Mouse (Mus musculus) monocyte, adult 2 months (primary cell): Measurements from ENCODE around the gene Rab11b.

Source experiments
- DNase-seq, 2 experiments: peaks; one replicate each; pipeline ENCODE4 v3.0.0; 2022; ENCODE audit warnings: low spot score in 2 of 2, low read depth in 1 of 2

Rab11b gene

DNA sequence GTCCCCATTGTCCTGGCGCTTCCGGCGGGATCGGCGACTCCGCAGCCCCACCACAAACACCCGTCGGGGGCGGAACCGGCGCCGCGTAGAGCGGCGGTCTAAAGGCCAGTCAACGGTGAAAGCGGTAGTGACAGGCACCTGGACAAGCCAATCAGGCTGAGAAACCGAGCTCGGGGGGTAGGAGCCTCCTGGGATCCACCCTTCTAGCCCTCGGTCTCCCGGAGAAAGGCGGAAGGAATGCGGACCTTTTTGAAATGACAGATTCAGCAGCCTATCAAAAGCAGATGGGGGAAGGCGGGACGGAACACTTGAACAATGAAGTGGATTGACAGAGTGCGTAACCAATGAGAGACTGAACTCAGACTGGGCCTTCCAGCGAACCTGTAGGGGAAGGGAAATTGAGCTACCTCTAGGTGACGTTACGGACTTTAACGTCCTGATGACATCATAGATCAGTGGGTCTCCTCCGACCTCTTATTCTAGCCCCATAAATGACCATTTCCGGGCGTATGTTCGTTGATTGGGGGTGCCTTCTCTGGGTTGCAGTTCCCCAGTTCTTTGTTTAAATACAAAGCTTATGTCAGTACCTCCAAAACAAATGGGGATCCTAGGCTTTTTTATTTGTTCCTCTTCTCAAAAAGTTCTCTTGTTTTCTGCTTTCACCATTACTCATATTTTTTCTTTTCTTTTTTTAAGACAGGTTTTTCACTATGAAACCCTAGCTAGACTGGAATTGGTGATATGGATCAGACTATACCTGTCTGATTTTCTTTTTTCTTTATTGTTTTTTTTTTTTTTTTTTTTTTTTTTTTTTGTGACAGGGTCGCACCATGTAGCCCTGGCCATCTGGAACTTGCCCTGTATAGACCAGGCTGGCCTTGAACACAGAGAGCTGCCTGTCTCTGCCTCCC is at the start of gene Rab11b:
TSS of gene Rab11b (minus strand) at position 276 of the 911 bp plus-strand sequence.
- peak; percentile 98 to 100 for DNase-seq

DNA sequence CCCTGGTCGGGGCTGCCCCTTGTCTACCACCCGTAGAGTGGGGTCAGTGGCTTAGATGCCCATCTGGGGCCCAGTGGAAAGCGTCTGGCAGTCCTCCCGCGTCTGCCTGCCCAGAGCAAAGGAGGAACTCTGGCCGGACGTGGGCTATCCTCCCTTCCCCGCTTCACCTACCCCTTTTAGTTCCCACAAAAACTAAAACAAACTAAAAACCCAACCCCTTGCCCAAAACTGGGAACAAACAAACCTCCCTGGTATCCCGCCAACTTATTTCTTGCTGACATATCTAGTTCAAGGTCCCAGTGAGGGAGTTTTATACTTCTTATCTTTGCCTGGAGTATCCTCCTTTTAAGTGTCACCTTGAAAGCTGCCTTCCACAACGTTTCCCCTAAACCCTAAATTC is 47.9 kb upstream of the Rab11b start:
- no peak for DNase-seq

DNA sequence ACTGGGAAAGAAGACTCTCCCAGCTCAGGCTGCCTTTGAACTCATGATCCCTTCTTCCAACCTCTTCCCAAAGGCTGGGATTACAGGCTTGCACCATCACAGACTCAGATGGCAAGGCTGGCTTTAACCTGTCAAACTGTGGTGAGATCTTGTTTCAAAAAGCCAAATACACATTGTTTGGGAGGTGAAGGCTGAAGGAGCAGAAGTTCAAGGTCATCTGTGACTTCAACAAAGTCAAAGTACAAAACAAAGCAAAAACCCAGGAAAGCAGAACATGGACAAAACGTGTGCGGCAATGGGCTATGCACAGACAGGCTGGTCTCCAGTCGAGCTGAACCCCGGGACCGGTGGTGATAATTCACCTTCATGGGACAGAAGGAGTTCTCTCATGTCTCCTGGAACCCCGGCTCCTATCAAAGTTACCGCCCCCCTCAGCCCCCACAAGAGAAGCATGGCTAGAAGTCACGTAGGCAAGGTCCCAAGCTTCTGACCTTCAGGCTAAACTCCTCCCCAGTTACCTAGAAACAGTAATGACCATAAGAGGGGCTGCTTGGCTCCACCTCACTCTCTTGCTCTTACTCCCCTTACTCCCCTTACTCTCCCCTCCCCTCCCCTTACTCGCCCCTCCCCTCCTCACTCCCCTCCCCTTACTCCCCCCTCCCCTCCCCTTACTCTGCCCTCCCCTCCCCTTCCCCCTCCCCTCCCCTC is 47.0 kb upstream of the Rab11b start:
- no peak for DNase-seq

DNA sequence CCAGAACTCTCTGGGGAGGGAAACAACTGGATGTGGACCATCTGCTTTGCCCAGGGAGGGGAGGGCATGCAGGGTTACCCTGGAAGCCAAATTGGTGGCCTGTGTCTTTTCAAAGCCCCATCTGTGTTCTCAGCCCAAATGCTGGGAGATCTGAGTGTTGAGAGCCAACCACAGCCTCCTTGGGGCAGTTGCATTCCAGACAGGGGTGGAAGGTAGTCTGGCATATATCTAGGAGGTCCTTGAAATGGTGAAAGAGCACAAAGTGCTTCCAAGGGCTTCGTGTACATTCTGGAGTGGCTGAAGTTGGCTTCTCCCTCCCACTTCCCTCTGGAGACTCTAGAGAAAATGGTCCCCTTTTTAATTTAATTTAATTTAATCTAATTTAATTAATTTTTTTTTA is 44.4 kb upstream of the Rab11b start:
- no peak for DNase-seq

DNA sequence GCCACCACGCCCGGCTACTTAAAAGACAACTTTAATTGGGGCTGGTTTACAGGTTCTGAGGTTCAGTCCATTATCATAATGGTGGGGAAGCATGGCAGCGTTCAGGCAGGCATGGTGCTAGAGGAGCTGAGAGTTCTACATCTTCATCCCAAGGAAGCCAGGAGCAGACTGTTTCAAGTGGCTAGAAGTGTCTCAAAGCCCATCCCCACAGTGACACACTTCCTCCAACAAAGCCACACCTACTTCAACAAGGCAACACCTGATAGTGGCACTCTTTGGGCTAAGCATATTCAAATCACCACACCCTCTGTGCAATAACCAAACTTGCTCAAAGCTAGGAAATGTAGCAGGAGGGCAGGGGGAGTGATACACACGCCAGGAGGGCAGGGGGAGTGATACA is 43.9 kb upstream of the Rab11b start:
- no peak for DNase-seq

DNA sequence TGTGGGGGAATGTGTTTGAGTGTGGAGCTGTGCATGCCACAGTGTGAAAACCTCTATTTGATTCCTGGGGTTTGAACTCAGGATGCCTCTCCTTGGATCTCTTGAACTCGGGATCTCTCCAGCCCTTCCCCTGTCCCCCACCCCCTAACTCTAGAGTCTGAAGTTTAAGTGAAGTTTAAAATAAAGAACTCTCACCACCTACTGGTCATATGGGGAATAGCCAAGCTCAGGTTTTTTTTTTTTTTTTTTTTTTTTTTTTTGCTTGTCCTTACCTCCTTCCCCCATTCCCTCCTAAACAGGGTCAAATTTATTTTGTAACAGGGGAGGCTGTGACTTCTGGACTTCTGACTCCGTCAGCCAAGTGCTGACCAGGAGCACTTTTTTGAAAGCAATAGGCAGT is 41.9 kb upstream of the Rab11b start:
- no peak for DNase-seq

DNA sequence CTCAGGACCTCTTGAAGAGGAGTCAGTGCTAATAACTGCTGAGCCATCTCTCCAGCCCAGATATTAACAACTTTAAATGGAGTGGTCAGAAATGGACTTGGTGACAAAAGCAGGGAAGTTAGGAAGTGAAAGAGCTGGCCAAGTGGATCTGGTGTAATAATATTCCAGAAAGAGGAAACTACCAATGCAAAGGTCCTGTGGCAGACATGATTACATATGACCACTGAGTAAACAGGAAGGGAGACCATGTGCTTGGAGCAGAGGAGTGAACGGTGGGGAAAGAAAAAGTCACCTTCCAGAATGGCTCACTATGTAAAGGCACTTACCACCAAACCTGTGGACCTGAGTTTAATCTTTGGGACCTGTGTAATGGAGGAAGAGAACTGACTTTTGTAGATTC is 38.9 kb upstream of the Rab11b start:
- DNase-seq = no peak

DNA sequence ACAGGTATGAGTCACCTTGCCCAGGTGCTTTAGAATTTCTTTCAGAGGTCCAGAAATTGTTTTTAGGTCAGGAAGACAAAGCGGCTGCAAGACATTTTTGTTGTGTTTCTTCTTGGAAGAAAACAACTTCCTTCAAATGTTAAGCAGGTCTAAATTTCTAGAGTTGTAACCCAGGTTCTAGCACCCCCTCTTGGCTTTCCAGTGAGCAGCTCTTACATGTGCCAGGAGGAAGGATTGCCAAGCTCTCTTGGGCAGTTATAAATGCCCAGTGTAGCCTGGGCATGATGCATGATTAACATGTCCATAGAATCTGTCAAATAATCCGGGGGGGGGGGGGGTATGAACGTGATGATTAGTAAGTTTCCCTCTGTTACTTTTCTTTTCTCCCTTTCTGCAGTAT is 38.0 kb upstream of the Rab11b start:
- no peak for DNase-seq

DNA sequence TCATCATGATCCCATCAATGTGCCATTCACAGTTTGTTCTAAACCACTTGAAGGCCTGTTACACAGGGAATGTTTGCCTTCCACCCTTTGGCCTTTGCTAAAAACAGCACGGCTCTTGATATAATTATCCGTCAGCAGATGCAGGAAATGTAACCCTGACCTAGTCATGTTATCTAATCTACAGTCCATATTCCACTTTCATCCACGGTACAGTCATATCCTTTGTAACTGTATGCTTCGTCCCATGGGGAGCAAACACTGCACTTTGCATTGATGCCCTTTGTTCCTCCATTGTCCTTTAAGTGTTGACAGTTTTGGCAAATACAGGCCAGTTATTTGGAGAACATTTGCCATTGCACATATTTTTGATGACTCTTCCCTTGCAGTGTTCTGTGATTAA is 28.4 kb upstream of the Rab11b start:
- DNase-seq = no peak

DNA sequence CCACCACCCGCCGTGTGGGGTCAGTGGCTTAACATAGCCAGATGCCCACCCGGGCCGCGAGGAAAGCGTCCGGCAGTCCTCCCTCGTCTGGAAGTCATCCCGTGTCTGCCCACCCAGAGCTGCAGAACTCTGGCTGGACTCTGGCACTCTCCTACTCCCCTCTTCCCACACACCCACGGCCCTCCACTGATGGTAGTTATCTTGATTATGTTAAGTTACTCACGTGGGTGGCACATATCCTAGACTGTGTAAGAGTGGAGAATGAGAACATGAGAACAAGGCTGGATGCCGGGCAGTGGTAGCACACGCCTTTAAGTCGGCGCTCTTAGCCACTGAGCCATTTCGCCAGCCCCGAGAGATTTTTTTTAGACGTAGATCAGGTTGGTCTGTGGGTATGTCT is 26.0 kb upstream of the Rab11b start:
- no peak for DNase-seq

DNA sequence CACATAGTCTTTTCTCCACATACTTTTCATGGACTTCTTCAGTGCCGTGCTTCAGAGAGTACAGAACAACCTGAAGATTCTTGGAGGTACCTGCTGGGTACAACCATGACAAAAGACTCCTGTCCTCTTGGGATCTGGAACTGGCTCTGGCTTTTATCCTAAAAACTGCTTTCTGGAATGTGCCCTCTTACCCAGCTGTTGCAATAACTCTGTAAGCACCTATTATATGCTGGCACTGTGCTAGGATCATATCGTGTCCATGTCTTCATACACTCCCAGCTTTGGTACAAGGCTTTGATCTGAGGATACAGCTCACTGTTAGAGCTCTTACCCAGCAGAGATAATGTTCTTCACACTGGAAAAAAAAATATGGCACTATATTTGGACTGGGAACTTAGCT is 24.6 kb upstream of the Rab11b start:
- no peak for DNase-seq

DNA sequence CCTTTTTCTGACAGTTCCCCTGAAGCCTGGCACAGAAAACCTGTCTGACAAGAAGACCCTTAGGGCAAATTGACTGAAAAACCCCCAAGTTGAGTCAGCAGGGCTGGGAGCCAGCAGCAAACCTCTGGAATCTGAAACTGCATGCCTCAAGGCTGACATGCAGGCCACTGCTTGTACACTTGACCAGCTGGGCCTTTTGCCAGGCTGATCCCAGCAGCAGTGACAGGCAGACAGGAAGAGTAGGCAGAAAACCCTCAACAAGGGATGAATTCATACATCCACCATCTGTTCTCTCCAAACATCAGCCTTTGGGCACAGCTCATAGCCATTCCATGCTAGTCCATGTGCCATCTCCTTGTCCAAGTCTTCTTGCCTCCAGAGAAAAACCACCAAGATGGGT is 23.1 kb upstream of the Rab11b start:
- DNase-seq = no peak

DNA sequence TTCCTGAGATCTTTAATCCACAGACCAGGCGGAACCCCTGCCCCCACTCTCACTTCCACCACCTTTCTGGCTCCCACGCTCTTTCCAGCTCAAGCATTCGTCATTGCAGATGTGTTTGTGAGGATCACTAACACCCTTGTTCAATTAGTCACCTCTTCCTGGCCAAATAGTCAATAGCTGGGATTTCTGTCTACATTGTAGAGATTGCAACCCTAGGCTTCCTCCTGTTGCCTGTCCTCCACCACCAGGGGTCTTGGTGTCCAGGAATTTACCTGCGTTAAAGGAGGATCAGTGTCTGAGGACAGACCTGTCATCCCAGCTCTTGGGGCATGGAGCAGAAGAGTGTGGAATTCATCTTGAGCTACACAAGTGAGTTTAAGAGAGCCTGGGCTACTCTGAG is 21.7 kb upstream of the Rab11b start:
- DNase-seq = no peak

DNA sequence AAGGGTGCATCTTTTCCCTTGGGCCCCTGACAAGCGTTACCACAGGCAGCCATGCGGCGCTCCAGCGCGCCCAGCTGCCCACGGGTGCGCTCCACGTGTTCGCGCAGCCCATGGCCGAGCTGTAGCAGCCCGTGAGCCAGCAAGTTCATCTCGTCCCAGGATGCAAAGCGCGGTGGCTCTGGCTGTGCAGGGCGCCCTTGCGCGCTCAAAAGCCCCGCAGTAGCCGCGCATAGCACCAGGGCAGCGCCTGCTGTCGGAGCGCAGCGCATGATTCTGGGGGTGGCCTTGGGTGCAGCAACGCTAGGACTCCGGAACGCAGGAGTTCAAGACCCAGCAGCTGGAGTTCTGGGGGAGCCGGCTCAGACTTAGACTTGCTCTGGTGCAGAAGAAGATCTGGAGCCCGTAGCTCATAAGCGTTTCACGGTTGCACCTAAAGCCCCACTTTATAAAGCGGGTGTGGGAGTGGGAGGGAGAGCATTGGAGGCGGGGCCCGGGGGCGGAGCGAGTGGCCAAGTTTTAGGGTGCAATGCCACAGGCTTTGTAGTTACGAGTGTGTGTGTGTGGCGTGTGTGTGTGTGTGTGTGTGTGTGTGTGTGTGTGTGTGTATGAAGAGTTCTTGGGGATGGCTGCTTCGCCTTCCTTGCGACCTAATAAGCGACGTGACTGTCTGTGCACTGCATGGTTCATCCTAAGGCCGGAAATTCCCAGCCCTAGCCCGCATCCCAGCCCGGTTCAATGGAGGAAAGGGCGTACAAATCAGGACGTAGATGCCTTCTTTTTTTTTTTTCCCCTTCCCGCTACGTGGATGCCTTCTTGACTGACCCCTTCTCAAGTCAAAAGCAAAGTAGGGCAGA is 21.0 kb upstream of the Rab11b start, which contains the start of gene Angptl4:
TSS of gene Angptl4 (minus strand) at position 707 of the 854 bp plus-strand sequence.
- peak in 1 of 2 experiments; percentile 43 for DNase-seq

DNA sequence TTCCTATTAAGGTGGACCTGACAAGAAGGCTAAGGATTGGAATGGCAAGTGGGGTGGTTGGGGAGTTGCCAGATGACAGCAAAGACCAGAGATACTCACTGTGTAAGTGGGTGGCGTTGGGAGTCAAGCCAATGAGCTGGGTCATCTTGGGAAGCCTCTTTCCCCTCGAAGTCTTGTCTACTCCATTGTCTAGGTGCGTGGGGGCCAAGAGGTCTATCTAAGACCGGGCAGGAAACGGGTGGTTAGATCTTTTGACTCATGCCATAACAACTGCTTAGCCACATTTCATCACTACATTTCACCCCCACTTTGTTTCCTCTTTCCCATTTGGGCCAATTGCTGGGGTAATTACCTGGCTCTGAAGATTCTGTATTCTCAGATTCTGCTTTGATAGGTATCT is 20.1 kb upstream of the Rab11b start:
- DNase-seq = no peak

DNA sequence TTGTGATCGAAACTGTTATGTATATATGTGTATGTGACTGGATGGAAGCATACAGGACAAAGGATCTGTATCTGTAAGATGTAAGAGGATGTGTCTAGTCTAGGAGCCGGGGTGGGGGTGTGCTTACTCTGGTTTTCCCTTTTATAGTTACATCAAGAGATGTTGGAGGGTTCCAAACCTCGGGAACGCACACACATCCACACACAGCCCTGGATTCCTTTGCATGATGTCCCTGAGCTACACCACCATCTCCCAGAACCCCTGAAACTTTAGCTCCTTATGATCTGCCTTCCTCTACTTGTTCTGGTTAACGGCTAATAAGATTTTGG is 19.6 kb upstream of the Rab11b start:
- DNase-seq = no peak

DNA sequence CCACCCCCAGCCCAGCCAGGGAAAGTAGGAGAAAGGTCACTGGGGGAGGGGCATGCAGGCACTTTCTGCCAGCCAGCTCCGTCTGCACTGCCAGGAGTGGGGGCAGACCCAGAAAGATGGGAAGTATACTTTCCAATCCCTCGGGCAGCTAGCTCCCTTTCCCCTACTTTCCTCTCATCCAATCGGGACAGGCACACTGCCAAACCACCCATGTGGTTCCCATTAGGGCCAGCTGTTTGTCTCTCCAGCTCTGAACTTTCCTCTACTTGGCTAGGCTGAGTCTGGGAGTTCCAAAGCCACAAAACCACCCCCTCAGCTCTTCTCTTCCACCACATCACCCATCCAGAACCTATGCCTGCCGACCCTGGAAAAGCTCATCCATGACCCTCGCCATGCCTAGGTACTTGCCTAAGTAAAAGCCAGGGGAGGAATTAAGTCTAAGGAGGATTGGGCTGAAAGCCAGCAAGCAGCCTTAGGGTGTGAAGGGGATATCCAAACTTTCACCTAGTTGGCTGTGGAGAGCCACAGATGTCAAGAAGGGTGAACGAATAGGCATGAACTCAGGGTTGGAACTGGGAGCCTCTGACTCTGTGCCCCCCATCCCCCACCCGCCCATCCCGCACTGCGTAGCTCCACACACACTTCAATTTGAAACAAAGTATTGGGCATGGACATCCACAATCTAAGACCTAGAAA is 19.1 kb upstream of the Rab11b start:
- DNase-seq = no peak

DNA sequence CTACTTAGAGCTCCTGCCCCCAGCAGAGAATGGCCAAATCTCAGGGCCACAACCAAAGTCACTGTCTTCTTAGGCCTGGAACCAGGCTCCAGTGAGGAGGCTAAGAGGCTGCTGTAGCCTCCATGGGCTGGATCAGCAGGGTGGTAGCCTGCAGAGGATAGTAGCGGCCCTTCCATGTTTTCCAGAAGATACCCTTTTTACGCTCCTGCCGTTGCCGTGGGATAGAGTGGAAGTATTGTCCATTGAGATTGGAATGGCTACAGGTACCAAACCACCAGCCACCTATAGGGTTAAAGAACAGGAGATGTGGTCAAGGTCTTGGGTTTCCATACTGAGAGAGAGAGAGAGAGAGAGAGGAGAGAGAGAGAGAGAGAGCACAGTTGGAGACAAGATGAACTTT is 15.0 kb upstream of the Rab11b start:
- no peak for DNase-seq

DNA sequence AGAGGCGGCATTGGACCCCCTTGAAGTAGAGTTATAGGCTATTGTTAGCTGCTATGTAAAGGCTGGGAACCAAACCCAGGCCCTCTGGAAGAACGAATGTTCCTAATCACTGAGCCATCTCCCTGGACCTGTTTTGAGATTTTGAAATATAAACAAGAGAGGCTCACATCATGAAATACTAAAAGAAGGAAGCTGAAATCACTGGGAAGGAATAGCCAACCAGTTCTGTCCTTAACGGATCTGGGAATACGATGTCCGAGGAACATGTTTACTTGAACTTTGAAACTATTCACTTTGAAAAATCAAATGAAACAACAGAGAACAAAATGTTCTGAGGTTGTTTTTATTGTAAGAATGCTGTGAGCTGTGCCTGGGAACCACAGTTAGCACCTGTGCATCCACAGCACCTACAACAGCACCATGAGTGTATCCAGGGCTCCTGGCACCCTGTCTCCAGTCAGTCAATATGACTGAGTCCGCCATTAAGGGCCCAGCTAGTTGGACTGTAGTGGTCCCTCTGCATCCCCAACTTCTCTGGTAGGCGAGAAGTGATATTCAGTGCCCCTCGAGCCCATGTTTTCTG is 14.3 kb upstream of the Rab11b start:
- DNase-seq = no peak

DNA sequence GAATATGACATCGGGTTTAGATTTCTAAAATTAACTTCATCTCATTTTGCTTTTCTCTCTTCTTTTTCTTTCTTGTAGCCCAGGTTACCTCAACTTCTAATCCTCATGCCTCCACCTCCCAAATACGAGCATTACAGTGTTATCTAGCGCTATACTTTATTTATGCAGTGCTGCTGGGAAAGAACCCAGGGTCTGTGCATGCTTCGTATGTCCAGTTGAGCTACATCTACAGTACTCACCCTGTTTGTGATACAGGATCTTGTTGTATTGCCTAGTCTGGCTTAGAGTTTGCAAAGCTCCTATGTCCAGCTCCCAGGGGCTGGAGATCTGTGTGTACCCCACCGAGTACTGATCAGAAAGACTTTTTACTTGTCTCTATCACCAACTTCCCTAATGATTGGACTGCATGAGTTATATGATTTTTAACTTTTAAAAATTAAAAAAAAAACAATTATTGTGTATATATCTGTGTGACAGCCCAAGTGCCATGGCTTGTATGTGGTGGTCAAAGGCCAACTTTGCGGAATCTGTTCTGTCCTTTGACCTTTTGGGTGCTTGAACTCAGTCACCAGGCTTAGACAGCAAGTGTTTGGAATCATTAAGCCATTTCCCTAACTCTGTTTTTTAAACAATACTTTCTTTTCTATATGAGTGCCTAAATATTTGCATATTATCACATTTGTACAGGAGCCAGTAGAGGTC is 13.7 kb upstream of the Rab11b start:
- no peak for DNase-seq
